Mouse (Mus musculus) monocyte, adult 59 days (primary cell): ENCODE results near the gene Vps41. TPM values are rescaled to one million over a fixed set of nuclear protein-coding genes. Genes with fewer than 3 reads are reported as not detected.

Experiments
- total RNA-seq, 2 experiments: library from RNA; stranded (reverse); gene quantifications; one replicate each; pipeline ENCODE4 v1.2.4; 2023

The Vps41 gene
- 10 to 100 TPM; 79.5 to 84.5 TPM for total RNA-seq

GRCm38 (mm10) chr13:18717185-18717584, at the start of gene Vps41:
Vps41 (plus strand) TSS chr13:18717286.

Other genes starting within 250 kb of the Vps41 start
- gene Amph, start 230.9 kb downstream of the Vps41 start, total RNA-seq: not detected